Mouse (Mus musculus) midbrain, postnatal 0 days (tissue): ENCODE data around the gene Dpp6. TPM values are rescaled to one million over a fixed set of nuclear protein-coding genes. Genes with fewer than 3 reads are reported as not detected.
A peak's percentile ranks its signal among the peaks of the same experiment; 100 is the strongest.

Source experiments
- ATAC-seq: fragments of 200-750 bp; cut with Nextera tagmentation; 2 replicates; pipeline ENCODE4 v1.8.0; 2017; ENCODE audit warnings: moderate number of reproducible peaks, mild to moderate bottlenecking, moderate TSS enrichment, moderate library complexity; ENCODE audit not compliant: low FRiP score
- DNase-seq: peaks from one replicate; pipeline ENCODE4 v3.0.0-alpha.2; 2015; ENCODE audit warnings: low spot score
- H3K27ac ChIP-seq: fragments of 300-500 bp; sonication (generic); 2 replicates; pipeline ENCODE4 v1.5.1; 2014; ENCODE audit warnings: low read depth, mild to moderate bottlenecking, low read length, mixed read lengths
- H3K27me3 ChIP-seq: fragments of 300-500 bp; sonication (generic); 2 replicates; pipeline ENCODE4 v1.6.1; 2014; ENCODE audit warnings: low read length, control low read depth, mixed read lengths; ENCODE audit not compliant: insufficient read depth
- H3K36me3 ChIP-seq: fragments of 300-500 bp; sonication (generic); 2 replicates; pipeline ENCODE4 v1.6.1; 2014; ENCODE audit warnings: low read length, control low read depth, mixed read lengths; ENCODE audit not compliant: insufficient read depth
- H3K4me1 ChIP-seq: fragments of 300-500 bp; sonication (generic); 2 replicates; pipeline ENCODE4 v1.6.1; 2014; ENCODE audit warnings: mild to moderate bottlenecking, control low read depth, antibody characterized with exemption, low read length, mixed read lengths; ENCODE audit not compliant: insufficient read depth
- H3K4me2 ChIP-seq: fragments of 300-500 bp; sonication (generic); 2 replicates; pipeline ENCODE4 v1.6.1; 2014; ENCODE audit warnings: low read depth, mild to moderate bottlenecking, low read length, mixed read lengths; ENCODE audit not compliant: poor library complexity, severe bottlenecking
- H3K4me3 ChIP-seq: fragments of 300-500 bp; sonication (generic); 2 replicates; pipeline ENCODE4 v1.5.1; 2014; ENCODE audit warnings: low read depth, mild to moderate bottlenecking, low read length, moderate library complexity
- H3K9ac ChIP-seq: fragments of 300-500 bp; sonication (generic); replicated peaks from 2 replicates; pipeline ENCODE4 v1.6.1; 2014; ENCODE audit warnings: mild to moderate bottlenecking, low read length, moderate library complexity, mixed read lengths; ENCODE audit not compliant: poor library complexity, severe bottlenecking
- H3K9me3 ChIP-seq: fragments of 300-500 bp; sonication (generic); 2 replicates; pipeline ENCODE4 v1.6.1; 2016; ENCODE audit warnings: low read length, control low read depth
- CTCF ChIP-seq: IDR thresholded peaks from 2 replicates; pipeline ENCODE4 v1.5.1; 2016; ENCODE audit warnings: antibody characterized with exemption, mild to moderate bottlenecking
- WGBS: fragments of 180-500 bp; shearing (Covaris S2); extraction: QIAGEN DNeasy Blood & Tissue Kit; methylation state at CpG from one replicate; pipeline ENCODE4 v1.1.7; 2014; 5-methylcytosine and 5-hydroxymethylcytosine counted together
- polyA plus RNA-seq: library from polyadenylated mRNA; unstranded; fragments of >200 nt; fragmentation: Nextera tagmentation; extraction: Ambion mirVana; gene quantifications from 2 replicates; pipeline ENCODE4 v1.2.1, GENCODE M21; 2015
- total RNA-seq: library from RNA; depleted of rRNA; stranded (reverse); fragments of >200 nt; gene quantifications from 2 replicates; pipeline ENCODE4 v1.2.3, GENCODE M21; 2014

The Dpp6 gene
- total and polyA plus RNA-seq, 2 experiments from 2014 or later: 88.6 to 169 TPM

DNA sequence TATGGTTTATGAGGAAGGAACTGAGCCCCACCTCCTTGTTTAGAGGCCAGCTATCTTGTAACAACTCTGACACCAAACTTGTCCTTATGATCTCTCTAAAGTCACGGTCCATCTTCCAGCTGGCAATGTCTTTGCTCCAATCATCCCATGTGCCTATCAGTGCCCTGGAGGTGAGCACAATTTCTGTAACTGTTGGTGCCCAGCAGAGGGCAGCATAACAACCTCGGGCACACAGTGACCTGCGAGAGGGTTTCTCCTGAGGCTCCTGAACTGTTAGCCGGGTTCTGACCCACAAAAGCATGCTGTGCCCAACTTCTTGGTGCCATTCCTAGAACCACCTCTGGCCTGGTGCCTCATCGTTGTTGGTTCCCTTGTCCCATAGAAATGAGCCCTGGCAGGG is 863.5 kb downstream of the Dpp6 start:
- H3K36me3 ChIP-seq: peaks cover 16% of the 10 kb centered on the region; the same call in 1 of the 2 replicates
- H3K9me3 ChIP-seq: no peaks in the 10 kb centered on the region
- no peak overlapping the region for H3K9ac ChIP-seq
- H3K4me2 ChIP-seq: no peak overlapping the region
- WGBS: 34% methylated on average over 5 of the region's 5 CpGs
- TF ChIP-seq CTCF: peak; percentile 65
- H3K4me1 ChIP-seq: no peaks in the 10 kb centered on the region
- no peak overlapping the region for H3K27ac ChIP-seq
- ATAC-seq (no peak), DNase-seq (peak; percentile 26)
- H3K27me3 ChIP-seq: no peaks in the 10 kb centered on the region
- no peak overlapping the region for H3K4me3 ChIP-seq

- Histone ChIP-seq H3K4me1 (no peaks in the 10 kb centered on the region), H3K9me3 (no peaks in the 10 kb centered on the region), H3K27ac (no peak overlapping the region), H3K36me3 (peaks cover 21% of the 10 kb centered on the region; the same call in 1 of the 2 replicates), H3K4me2 (no peak overlapping the region), H3K4me3 (no peak overlapping the region), H3K9ac (no peak overlapping the region), H3K27me3 (no peaks in the 10 kb centered on the region)
- peak; percentile 33 for DNase-seq
- TF ChIP-seq CTCF: no peak
- ATAC-seq: peak; percentile 42; the same call in 1 of the 2 replicates
- 31% methylated on average over 11 of the region's 11 CpGs for WGBS
Observed at GRCm38 (mm10) chr5:27685162-27685561, 868.2 kb downstream of the Dpp6 start.

DNA sequence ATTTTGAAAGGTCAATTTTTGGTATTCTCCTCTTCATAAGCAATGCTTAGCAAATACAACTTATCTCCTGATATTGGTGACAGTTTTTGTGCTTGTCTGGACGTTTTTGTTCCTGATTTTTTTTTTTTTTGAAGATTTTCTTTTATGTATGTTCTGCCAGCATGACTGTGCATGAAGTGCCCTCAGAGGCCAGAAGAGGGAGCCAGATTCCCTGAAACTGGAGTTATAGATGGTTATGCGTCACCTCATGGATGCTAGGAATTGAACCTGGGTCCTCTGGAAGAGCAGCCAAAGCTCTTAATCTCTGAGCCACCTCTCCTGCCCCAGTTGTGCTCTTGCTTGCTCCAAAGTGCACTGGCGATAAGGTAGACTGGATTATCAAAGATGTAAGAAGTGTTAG is 868.9 kb downstream of the Dpp6 start:
- Histone ChIP-seq H3K36me3 (peaks cover 19% of the 10 kb centered on the region; the same call in 1 of the 2 replicates), H3K9me3 (no peaks in the 10 kb centered on the region), H3K27ac (no peak overlapping the region), H3K4me3 (no peak overlapping the region), H3K4me2 (no peak overlapping the region), H3K9ac (no peak overlapping the region), H3K27me3 (no peaks in the 10 kb centered on the region), H3K4me1 (no peaks in the 10 kb centered on the region)
- 79% methylated on average over 3 of the region's 3 CpGs for WGBS
- ATAC-seq (no peak), DNase-seq (no peak)
- peak; percentile 36; the same call in 1 of the 2 replicates for TF ChIP-seq CTCF

GRCm38 (mm10) chr5:27687311-27687710 is 870.3 kb downstream of the Dpp6 start:
- peak; percentile 20 for DNase-seq
- 87% methylated on average over 2 of the region's 2 CpGs for WGBS
- no peak overlapping the region for H3K9ac ChIP-seq
- H3K36me3 ChIP-seq: peaks cover 16% of the 10 kb centered on the region; the same call in 1 of the 2 replicates
- peak; percentile 56 for TF ChIP-seq CTCF
- no peaks in the 10 kb centered on the region for H3K27me3 ChIP-seq
- no peaks in the 10 kb centered on the region for H3K9me3 ChIP-seq
- no peak overlapping the region for H3K27ac ChIP-seq
- ATAC-seq: no peak
- H3K4me3 ChIP-seq: no peak overlapping the region
- no peak overlapping the region for H3K4me2 ChIP-seq
- H3K4me1 ChIP-seq: no peaks in the 10 kb centered on the region

- Histone ChIP-seq H3K4me3 (no peak overlapping the region), H3K27me3 (no peaks in the 10 kb centered on the region), H3K36me3 (peaks cover 8% of the 10 kb centered on the region; the same call in 1 of the 2 replicates), H3K27ac (no peak overlapping the region), H3K4me1 (no peaks in the 10 kb centered on the region), H3K4me2 (no peak overlapping the region), H3K9ac (no peak overlapping the region), H3K9me3 (no peaks in the 10 kb centered on the region)
- DNase-seq (no peak), ATAC-seq (no peak)
- 58% methylated on average over 6 of the region's 6 CpGs for WGBS
- no peak for TF ChIP-seq CTCF
Observed at GRCm38 (mm10) chr5:27702482-27702881, 885.5 kb downstream of the Dpp6 start.

DNA sequence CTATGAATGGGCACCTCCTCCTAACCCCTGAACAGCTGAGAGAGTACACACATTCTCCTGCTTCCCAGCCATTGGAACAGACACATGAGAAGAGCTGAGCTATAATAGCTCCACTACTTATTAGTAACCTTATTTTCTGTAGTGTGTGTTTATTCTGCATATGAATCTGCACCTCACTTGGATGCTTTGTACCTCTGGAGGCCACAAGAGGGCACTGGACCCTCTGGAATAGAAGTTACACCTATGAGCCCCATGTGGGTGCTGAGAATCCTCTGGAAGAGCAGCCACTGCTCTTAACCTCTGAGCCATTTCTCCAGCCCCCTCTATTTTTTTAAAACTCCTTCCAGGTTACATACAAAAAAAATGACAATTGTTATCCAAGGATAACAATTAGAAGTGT is 888.0 kb downstream of the Dpp6 start:
- DNase-seq (no peak), ATAC-seq (no peak)
- Histone ChIP-seq H3K4me3 (no peak overlapping the region), H3K9ac (no peak overlapping the region), H3K36me3 (0 out of 2 replicates have a peak, but pooled peaks cover 6% of the 10 kb centered on the region), H3K9me3 (no peaks in the 10 kb centered on the region), H3K4me1 (no peaks in the 10 kb centered on the region), H3K4me2 (no peak overlapping the region), H3K27me3 (no peaks in the 10 kb centered on the region), H3K27ac (no peak overlapping the region)
- TF ChIP-seq CTCF: peak; percentile 31
